Mouse (Mus musculus) NIH3T3 (cell line): ENCODE measurements at regions not wholly inside any gene's neighbourhood (a gene's known extent, or its start where the extent isn't known, plus 50 kb on each side); places are given as distances from the start of the nearest gene placed in this dataset.
"Not testable (repeated sequence)": the region's sequence is repeated elsewhere in the genome, so short reads cannot be mapped to it uniquely, and the experiment has no call there.

ENCODE experiments used
- DNase-seq: peaks from one replicate; pipeline ENCODE4 v3.0.0-alpha.2; 2012; ENCODE audit warnings: low read depth

- no peak for DNase-seq
Measured at GRCm38 (mm10) chr4:35343751-35344150, 117.8 kb upstream of the C9orf72 start.

- no peak for DNase-seq
Measured at GRCm38 (mm10) chr4:35331161-35331560, 105.2 kb upstream of the C9orf72 start.

- DNase-seq = no peak
Measured at GRCm38 (mm10) chr4:35325300-35325699, 99.3 kb upstream of the C9orf72 start.

- DNase-seq = no peak
Measured at GRCm38 (mm10) chr4:35322432-35323173, 96.6 kb upstream of the C9orf72 start.

- peak; percentile 14 for DNase-seq
Measured at GRCm38 (mm10) chr4:35310396-35310977, 84.5 kb upstream of the C9orf72 start.

DNA sequence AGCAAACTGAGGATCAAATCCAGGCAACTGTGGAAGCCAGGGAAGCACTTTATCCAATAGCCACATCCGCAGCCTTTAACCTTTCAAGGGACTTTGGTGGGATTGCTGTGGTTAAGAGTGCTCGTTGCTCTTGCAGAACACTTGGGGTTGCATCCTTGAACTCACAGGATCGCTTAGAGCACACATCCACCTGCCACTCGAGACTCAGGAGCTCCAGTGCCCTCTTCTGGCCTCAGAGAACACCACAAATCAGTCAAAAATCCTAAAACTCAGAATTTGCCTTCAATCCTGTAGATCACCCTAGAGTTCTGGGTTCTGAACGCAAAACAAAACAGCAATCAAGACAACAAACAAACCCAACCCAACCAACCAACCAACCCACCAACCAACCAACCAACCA, 82.2 kb upstream of the C9orf72 start:
- DNase-seq = no peak

- peak; percentile 1 for DNase-seq
Measured at GRCm38 (mm10) chr4:35305210-35305609, 79.2 kb upstream of the C9orf72 start.

GRCm38 (mm10) chr4:35300848-35301247, 74.9 kb upstream of the C9orf72 start:
- DNase-seq = no peak

DNA sequence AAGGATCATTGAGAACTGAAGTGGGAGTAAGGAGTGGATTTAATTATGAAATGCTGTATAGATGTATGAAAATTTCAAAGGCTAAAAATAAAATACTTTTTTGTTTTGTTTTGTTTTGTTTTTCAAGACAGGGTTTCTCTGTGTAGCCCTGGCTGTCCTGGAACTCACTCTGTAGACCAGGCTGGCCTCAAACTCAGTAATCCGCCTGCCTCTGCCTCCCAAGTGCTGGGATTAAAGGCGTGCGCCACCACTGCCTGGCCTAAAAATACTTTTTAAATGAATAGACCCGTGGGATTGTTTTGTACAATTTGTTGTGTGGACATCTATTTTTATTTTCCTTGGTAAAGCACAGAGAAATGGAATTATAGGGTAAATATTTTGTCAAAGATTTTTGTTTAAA, 74.4 kb upstream of the C9orf72 start:
- DNase-seq = not testable (repeated sequence)

GRCm38 (mm10) chr4:35284611-35285010, 58.6 kb upstream of the C9orf72 start:
- DNase-seq = no peak
